Mouse (Mus musculus) ovary, postnatal 36 days (tissue): ENCODE results near the gene Spin2-ps6.
"Not testable (repeated sequence)": the region's sequence is repeated elsewhere in the genome, so short reads cannot be mapped to it uniquely, and the experiment has no call there.

Experiments
- DNase-seq: peaks from one replicate; pipeline ENCODE4 v3.0.0; 2022; ENCODE audit warnings: low spot score, mixed read lengths

The Spin2-ps6 gene

DNA sequence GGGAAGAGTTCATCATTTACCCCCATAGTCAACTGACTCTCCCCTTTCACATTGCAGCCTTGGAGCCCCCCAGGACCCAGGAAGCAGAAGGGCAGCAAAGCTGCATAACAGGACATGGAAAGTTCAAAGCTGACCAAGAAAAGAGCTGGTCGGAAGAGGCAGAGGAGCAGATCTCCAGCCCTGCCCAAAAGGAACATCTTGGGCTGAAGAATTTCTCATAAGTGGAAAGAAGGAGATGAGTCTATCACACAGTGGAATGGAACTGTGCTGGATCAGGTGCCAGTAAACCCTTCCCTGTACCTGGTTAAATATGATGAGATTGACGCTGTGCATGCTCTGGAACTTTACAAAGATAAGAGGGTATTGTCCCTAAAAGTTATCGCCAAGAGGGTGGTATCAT is at the start of gene Spin2-ps6:
Gene Spin2-ps6, plus strand, starts transcription at position 301 of the 400 bp plus-strand sequence.
- DNase-seq: not testable (repeated sequence)
